Mouse (Mus musculus) midbrain, embryonic 12.5 days (tissue): Measurements from ENCODE around the gene Mbd5. TPM values are rescaled to one million over a fixed set of nuclear protein-coding genes. Genes with fewer than 3 reads are reported as not detected.

Experiments
- ATAC-seq: fragments of 200-750 bp; cut with Nextera tagmentation; 2 replicates; pipeline ENCODE4 v1.8.0; 2017; ENCODE audit warnings: low read depth, moderate TSS enrichment, moderate library complexity; ENCODE audit not compliant: low FRiP score
- H3K27ac ChIP-seq: fragments of 300-500 bp; sonication (generic); replicated peaks from 2 replicates; pipeline ENCODE4 v1.5.1; 2016; ENCODE audit warnings: mild to moderate bottlenecking
- H3K27me3 ChIP-seq: fragments of 300-500 bp; sonication (generic); 2 replicates; pipeline ENCODE4 v1.6.1; 2016; ENCODE audit warnings: mild to moderate bottlenecking
- H3K36me3 ChIP-seq: fragments of 300-500 bp; sonication (generic); 2 replicates; pipeline ENCODE4 v1.6.1; 2016
- H3K4me1 ChIP-seq: fragments of 300-500 bp; sonication (generic); 2 replicates; pipeline ENCODE4 v1.6.1; 2016
- H3K4me2 ChIP-seq: fragments of 300-500 bp; sonication (generic); replicated peaks from 2 replicates; pipeline ENCODE4 v1.6.1; 2016; ENCODE audit warnings: mild to moderate bottlenecking, moderate library complexity
- H3K4me3 ChIP-seq: fragments of 300-500 bp; sonication (generic); 2 replicates; pipeline ENCODE4 v1.5.1; 2016; ENCODE audit warnings: mild to moderate bottlenecking
- H3K9ac ChIP-seq: fragments of 300-500 bp; sonication (generic); replicated peaks from 2 replicates; pipeline ENCODE4 v1.6.1; 2016; ENCODE audit warnings: mild to moderate bottlenecking, moderate library complexity
- H3K9me3 ChIP-seq: fragments of 300-500 bp; sonication (generic); 2 replicates; pipeline ENCODE4 v1.6.1; 2016; ENCODE audit warnings: mild to moderate bottlenecking
- WGBS: fragments of 180-500 bp; shearing (Covaris S2); methylation state at CpG from one replicate; pipeline ENCODE4 v1.1.7; 2016; 5-methylcytosine and 5-hydroxymethylcytosine counted together
- polyA plus RNA-seq: library from polyadenylated mRNA; unstranded; fragments of >200 nt; fragmentation: Nextera tagmentation; extraction: Ambion mirVana; gene quantifications from 2 replicates; pipeline ENCODE4 v1.2.1, GENCODE M21; 2016

The Mbd5 gene
- polyA plus RNA-seq, 1 experiment from 2014 or later, result 35.1 TPM

DNA sequence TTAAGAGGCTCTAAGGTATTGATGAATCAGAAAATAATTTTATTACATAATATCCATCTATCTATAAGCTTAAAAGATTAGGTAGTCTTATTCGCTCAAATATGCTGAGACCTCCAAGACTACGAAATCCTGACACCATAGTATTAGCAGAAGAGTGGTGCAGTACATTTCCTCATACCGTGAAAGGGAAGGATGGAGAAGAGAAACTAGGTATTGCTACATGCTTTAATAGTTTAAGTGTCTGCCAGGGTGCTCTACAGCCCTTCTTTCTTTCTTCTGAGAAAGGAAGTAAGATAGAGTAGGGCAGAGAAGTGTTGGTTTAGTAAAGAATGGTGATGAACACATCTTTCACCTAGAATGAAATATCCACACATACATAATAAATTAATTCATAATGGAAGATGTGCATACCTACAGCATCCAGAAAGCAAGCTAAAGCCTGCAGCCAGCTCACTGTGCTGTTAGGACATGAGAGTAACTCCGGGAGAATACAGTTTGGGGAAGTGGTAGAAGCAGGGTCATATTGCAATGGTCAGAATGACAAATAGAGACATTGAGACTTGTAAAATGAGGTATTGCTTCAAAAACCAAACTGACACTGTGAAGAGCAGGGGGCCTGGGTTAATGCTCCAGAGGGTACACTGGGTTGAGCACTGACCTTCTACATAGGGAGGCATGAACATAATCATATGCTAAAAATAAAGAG lies 326.9 kb downstream of the Mbd5 start:
- H3K9ac ChIP-seq, result no peak overlapping the region
- H3K4me2 ChIP-seq, result no peak overlapping the region
- H3K9me3 ChIP-seq, result no peaks in the 10 kb centered on the region
- H3K36me3 ChIP-seq, result no peaks in the 10 kb centered on the region
- peaks cover 9% of the 10 kb centered on the region for H3K4me1 ChIP-seq
- no peak overlapping the region for H3K27ac ChIP-seq
- no peaks in the 10 kb centered on the region for H3K27me3 ChIP-seq
- no peak for ATAC-seq
- H3K4me3 ChIP-seq, result no peak overlapping the region
- WGBS, result 92% methylated on average over 4 of the region's 4 CpGs

DNA sequence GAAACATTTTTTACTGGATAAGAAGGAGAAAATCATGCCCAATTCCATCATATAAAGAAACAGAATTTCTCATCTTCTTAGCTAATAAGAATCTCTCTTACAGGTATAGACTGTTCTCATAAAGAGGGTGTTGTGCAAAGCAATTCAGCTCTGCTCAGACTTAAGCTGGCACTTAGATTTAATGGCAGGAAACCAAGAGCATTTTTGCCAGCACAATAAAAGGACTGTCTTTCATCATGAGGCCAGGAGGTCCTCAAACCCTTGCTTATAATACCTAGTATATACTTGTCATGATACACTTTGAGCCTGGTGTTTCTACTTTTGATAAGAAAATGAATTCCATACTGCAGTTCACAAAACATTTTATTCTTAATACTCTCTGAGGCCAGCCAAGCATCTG lies 331.2 kb downstream of the Mbd5 start:
- Histone ChIP-seq H3K9me3 (no peaks in the 10 kb centered on the region), H3K27ac (no peak overlapping the region), H3K27me3 (no peaks in the 10 kb centered on the region), H3K36me3 (no peaks in the 10 kb centered on the region), H3K4me1 (no peaks in the 10 kb centered on the region), H3K4me3 (no peak overlapping the region), H3K9ac (no peak overlapping the region), H3K4me2 (no peak overlapping the region)
- ATAC-seq, result no peak

DNA sequence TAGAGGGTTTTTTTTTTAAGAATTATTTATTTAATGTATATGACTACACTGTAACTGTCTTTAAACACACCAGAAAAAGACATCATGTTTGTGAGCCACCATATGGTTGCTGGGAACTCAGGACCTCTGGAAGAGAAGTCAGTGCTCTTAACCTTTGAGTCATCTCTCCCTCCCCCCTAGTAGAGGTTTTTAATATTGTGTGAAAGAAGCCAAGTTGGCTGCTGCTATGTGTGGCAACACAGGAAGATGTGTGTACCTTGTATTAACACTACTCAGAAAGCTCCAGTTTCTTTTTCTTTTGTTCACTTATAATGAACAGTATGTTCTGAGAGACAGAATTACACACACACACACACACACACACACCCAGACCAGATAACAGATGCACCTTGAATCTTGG lies 334.3 kb downstream of the Mbd5 start:
- no peak for ATAC-seq
- Histone ChIP-seq H3K27me3 (no peaks in the 10 kb centered on the region), H3K4me2 (no peak overlapping the region)

DNA sequence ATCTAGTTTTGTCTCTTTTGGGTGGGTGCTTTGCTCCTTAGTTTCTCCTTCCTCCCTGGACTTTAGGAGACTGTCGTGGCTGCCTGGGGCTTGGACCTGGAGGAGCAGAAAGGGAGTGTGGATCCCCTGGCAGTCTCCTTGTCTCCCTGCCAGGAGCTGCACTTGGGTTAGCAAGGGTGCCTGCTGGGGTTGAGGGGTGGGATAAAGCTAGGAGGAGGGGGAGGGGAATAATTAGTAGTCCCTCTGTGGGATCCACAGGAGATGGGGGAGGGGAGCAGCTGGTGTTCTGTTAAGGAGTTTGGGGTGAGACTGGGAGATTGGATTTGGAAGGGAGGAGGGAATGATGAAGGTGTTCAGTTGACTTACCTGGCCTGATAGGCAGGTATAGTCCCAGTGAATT lies 337.7 kb downstream of the Mbd5 start:
- Histone ChIP-seq H3K9me3 (no peaks in the 10 kb centered on the region), H3K4me1 (peaks cover 6% of the 10 kb centered on the region), H3K27ac (no peak overlapping the region), H3K4me2 (no peak overlapping the region), H3K27me3 (no peaks in the 10 kb centered on the region), H3K4me3 (no peak overlapping the region), H3K36me3 (no peaks in the 10 kb centered on the region), H3K9ac (no peak overlapping the region)
- 0 out of 2 replicates have a peak, but pooled peaks have one; percentile 60 for ATAC-seq
- WGBS, result 9% methylated on average over 1 of the region's 1 CpGs

More for the DNA sequence above, 334.3 kb downstream of the Mbd5 start:
- no peaks in the 10 kb centered on the region for H3K36me3 ChIP-seq
- H3K4me3 ChIP-seq, result no peak overlapping the region
- no peak overlapping the region for H3K9ac ChIP-seq
- no peaks in the 10 kb centered on the region for H3K9me3 ChIP-seq
- peaks cover 6% of the 10 kb centered on the region for H3K4me1 ChIP-seq
- no peak overlapping the region for H3K27ac ChIP-seq

GRCm38 (mm10) chr2:49291709-49292108 lies 342.4 kb downstream of the Mbd5 start:
- H3K36me3 ChIP-seq, result no peaks in the 10 kb centered on the region
- WGBS, result 81% methylated on average over 2 of the region's 2 CpGs
- no peaks in the 10 kb centered on the region for H3K27me3 ChIP-seq
- no peak for ATAC-seq
- no peak overlapping the region for H3K27ac ChIP-seq
- no peak overlapping the region for H3K4me2 ChIP-seq
- no peak overlapping the region for H3K4me3 ChIP-seq
- H3K4me1 ChIP-seq, result peaks cover 6% of the 10 kb centered on the region
- H3K9me3 ChIP-seq, result no peaks in the 10 kb centered on the region
- no peak overlapping the region for H3K9ac ChIP-seq

GRCm38 (mm10) chr2:49312629-49313447 lies 363.5 kb downstream of the Mbd5 start:
- Histone ChIP-seq H3K4me1 (no peaks in the 10 kb centered on the region), H3K4me3 (peak overlapping the region; percentile 28), H3K4me2 (peak overlapping the region; percentile 42), H3K36me3 (no peaks in the 10 kb centered on the region), H3K9me3 (no peaks in the 10 kb centered on the region), H3K27ac (no peak overlapping the region), H3K27me3 (no peaks in the 10 kb centered on the region), H3K9ac (no peak overlapping the region)
- ATAC-seq, result peak; percentile 87
- 47% methylated on average over 19 of the region's 19 CpGs for WGBS

DNA sequence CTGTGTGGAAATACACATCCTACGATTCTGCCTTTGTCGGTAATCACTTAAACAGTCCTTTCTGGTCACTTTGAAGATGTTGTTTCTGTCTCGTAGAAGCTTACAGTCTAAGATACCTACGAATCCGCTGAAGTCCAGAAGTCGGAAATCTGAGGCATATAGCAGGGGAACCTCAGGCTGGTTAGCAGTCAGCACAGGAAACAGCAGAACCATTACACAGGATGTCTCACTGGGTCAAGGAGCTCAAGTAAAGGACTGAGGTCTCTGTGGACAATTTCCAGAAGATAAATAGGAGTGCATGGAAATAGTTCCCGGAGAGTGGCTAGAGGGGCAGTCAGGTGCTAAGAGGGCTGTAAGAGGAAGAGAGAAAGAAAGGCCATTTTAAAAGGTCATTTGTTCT lies 384.3 kb downstream of the Mbd5 start:
- H3K4me2 ChIP-seq, result no peak overlapping the region
- WGBS, result 95% methylated on average over 7 of the region's 7 CpGs
- no peak overlapping the region for H3K27ac ChIP-seq

GRCm38 (mm10) chr2:49335267-49335666 lies 386.0 kb downstream of the Mbd5 start:
- Histone ChIP-seq H3K4me3 (no peak overlapping the region), H3K9me3 (no peaks in the 10 kb centered on the region), H3K9ac (no peak overlapping the region), H3K4me2 (no peak overlapping the region), H3K4me1 (no peaks in the 10 kb centered on the region), H3K36me3 (no peaks in the 10 kb centered on the region), H3K27me3 (no peaks in the 10 kb centered on the region), H3K27ac (no peak overlapping the region)
- no peak for ATAC-seq
- whole genome bisulfite sequencing, result 93% methylated on average over 9 of the region's 9 CpGs

More for the DNA sequence above, 384.3 kb downstream of the Mbd5 start:
- Histone ChIP-seq H3K9ac (no peak overlapping the region), H3K4me3 (no peak overlapping the region), H3K4me1 (no peaks in the 10 kb centered on the region), H3K9me3 (0 out of 2 replicates have a peak, but pooled peaks cover 3% of the 10 kb centered on the region), H3K36me3 (no peaks in the 10 kb centered on the region), H3K27me3 (no peaks in the 10 kb centered on the region)
- ATAC-seq, result no peak

GRCm38 (mm10) chr2:49344287-49344686 lies 395.0 kb downstream of the Mbd5 start:
- Histone ChIP-seq H3K27ac (no peak overlapping the region), H3K4me3 (no peak overlapping the region), H3K36me3 (no peaks in the 10 kb centered on the region), H3K4me1 (no peaks in the 10 kb centered on the region), H3K9ac (no peak overlapping the region), H3K9me3 (no peaks in the 10 kb centered on the region), H3K27me3 (no peaks in the 10 kb centered on the region), H3K4me2 (no peak overlapping the region)
- 94% methylated on average over 2 of the region's 2 CpGs for WGBS
- no peak for ATAC-seq

GRCm38 (mm10) chr2:49345786-49346185 lies 396.5 kb downstream of the Mbd5 start:
- H3K4me2 ChIP-seq, result no peak overlapping the region
- H3K4me3 ChIP-seq, result no peak overlapping the region
- no peaks in the 10 kb centered on the region for H3K4me1 ChIP-seq
- no peaks in the 10 kb centered on the region for H3K36me3 ChIP-seq
- H3K9ac ChIP-seq, result no peak overlapping the region
- H3K9me3 ChIP-seq, result no peaks in the 10 kb centered on the region
- H3K27me3 ChIP-seq, result no peaks in the 10 kb centered on the region
- no peak for ATAC-seq
- no peak overlapping the region for H3K27ac ChIP-seq
- WGBS, result 86% methylated on average over 2 of the region's 2 CpGs

GRCm38 (mm10) chr2:49349813-49350212 lies 400.5 kb downstream of the Mbd5 start:
- Histone ChIP-seq H3K4me3 (no peak overlapping the region), H3K27ac (no peak overlapping the region), H3K4me2 (no peak overlapping the region), H3K27me3 (no peaks in the 10 kb centered on the region), H3K36me3 (no peaks in the 10 kb centered on the region), H3K9me3 (no peaks in the 10 kb centered on the region), H3K9ac (no peak overlapping the region), H3K4me1 (no peaks in the 10 kb centered on the region)
- no peak for ATAC-seq
- 77% methylated on average over 5 of the region's 5 CpGs for WGBS

- 86% methylated on average over 4 of the region's 4 CpGs for WGBS
- no peak for ATAC-seq
- H3K4me3 ChIP-seq, result no peak overlapping the region
- no peaks in the 10 kb centered on the region for H3K27me3 ChIP-seq
- no peak overlapping the region for H3K9ac ChIP-seq
- H3K4me1 ChIP-seq, result no peaks in the 10 kb centered on the region
- no peaks in the 10 kb centered on the region for H3K9me3 ChIP-seq
- H3K36me3 ChIP-seq, result no peaks in the 10 kb centered on the region
- no peak overlapping the region for H3K4me2 ChIP-seq
- H3K27ac ChIP-seq, result no peak overlapping the region
Observed at GRCm38 (mm10) chr2:49350852-49351251, 401.5 kb downstream of the Mbd5 start.
